Mouse (Mus musculus) T-helper 2 cell (primary cell): ENCODE results near the gene Spam1.

Experiments used
- in situ Hi-C: fragments of 300-600 bp; cut with MboI, MseI; formaldehyde crosslinking; loops from one replicate; pipeline ENCODE4 v1.15.1; 2025; ENCODE audit warnings: high pct_unique_total_duplicates

The Spam1 gene

GRCm38 (mm10) chr6:24790888-24791287 lies at the start of gene Spam1:
Spam1 (plus strand) TSS chr6:24791188.
- in situ Hi-C loops: no loop called here

GRCm38 (mm10) chr6:24748029-24748428 lies 43.0 kb upstream of the Spam1 start, which contains the start of gene Hyal4:
Hyal4 (plus strand) TSS chr6:24748329.
- in situ Hi-C loops: no loop called here

- in situ Hi-C loops: no loop called here
Observed at GRCm38 (mm10) chr6:24759281-24759680, 31.7 kb upstream of the Spam1 start.

GRCm38 (mm10) chr6:24766261-24766660 lies 24.7 kb upstream of the Spam1 start:
- in situ Hi-C loops: loop anchor here (10.0 kb wide), 1 partner anchor 541 kb away; no protein-coding TSS in a partner anchor

- in situ Hi-C loops: no loop called here
Observed at GRCm38 (mm10) chr6:24779182-24779581, 11.8 kb upstream of the Spam1 start.

GRCm38 (mm10) chr6:24822070-24822469 lies 31.1 kb downstream of the Spam1 start:
- in situ Hi-C loops: no loop called here
